Mouse (Mus musculus) heart, postnatal 0 days (tissue): ENCODE data around the gene Snapc1. TPM values are rescaled to one million over a fixed set of nuclear protein-coding genes. Genes with fewer than 3 reads are reported as not detected.

Source experiments
- ATAC-seq: fragments of 200-750 bp; cut with Nextera tagmentation; 2 replicates; pipeline ENCODE4 v1.8.0; 2017; ENCODE audit warnings: low read depth, moderate number of reproducible peaks, moderate library complexity; ENCODE audit not compliant: insufficient read depth
- DNase-seq: peaks from one replicate; pipeline ENCODE4 v3.0.0-alpha.2; 2016; ENCODE audit warnings: low spot score
- H3K27ac ChIP-seq: fragments of 300-500 bp; sonication (generic); 2 replicates; pipeline ENCODE4 v1.5.1; 2014; ENCODE audit warnings: low read depth, mild to moderate bottlenecking
- H3K27me3 ChIP-seq: fragments of 300-500 bp; sonication (generic); 2 replicates; pipeline ENCODE4 v1.6.1; 2014; ENCODE audit warnings: low read length, mixed read lengths; ENCODE audit not compliant: control insufficient read depth, insufficient read depth
- H3K36me3 ChIP-seq: fragments of 300-500 bp; sonication (generic); replicated peaks from 2 replicates; pipeline ENCODE4 v1.6.1; 2014; ENCODE audit warnings: low read length, mixed read lengths; ENCODE audit not compliant: control insufficient read depth, insufficient read depth
- H3K4me1 ChIP-seq: fragments of 300-500 bp; sonication (generic); 2 replicates; pipeline ENCODE4 v1.6.1; 2014; ENCODE audit warnings: antibody characterized with exemption; ENCODE audit not compliant: control insufficient read depth, insufficient read depth
- H3K4me2 ChIP-seq: fragments of 300-500 bp; sonication (generic); 2 replicates; pipeline ENCODE4 v1.6.1; 2014; ENCODE audit warnings: low read depth, mild to moderate bottlenecking, low read length, moderate library complexity
- H3K4me3 ChIP-seq: fragments of 300-500 bp; sonication (generic); 2 replicates; pipeline ENCODE4 v1.5.1; 2014; ENCODE audit warnings: low read depth, low read length
- H3K9ac ChIP-seq: fragments of 300-500 bp; sonication (generic); replicated peaks from 2 replicates; pipeline ENCODE4 v1.6.1; 2014; ENCODE audit warnings: low read depth, low read length, mixed read lengths
- H3K9me3 ChIP-seq: fragments of 300-500 bp; sonication (generic); replicated peaks from 2 replicates; pipeline ENCODE4 v1.6.1; 2016; ENCODE audit warnings: low read length; ENCODE audit not compliant: control insufficient read depth
- CTCF ChIP-seq: IDR thresholded peaks from 2 replicates; pipeline ENCODE4 v1.5.1; 2016; ENCODE audit warnings: antibody characterized with exemption, control low read depth, low read depth
- EP300 ChIP-seq: IDR thresholded peaks from 2 replicates; pipeline ENCODE4 v1.6.1; 2016; ENCODE audit warnings: antibody characterized with exemption, low read depth
- WGBS: fragments of 180-500 bp; shearing (Covaris S2); extraction: QIAGEN DNeasy Blood & Tissue Kit; methylation state at CpG from one replicate; pipeline ENCODE4 v1.1.7; 2014; 5-methylcytosine and 5-hydroxymethylcytosine counted together
- polyA plus RNA-seq: library from polyadenylated mRNA; unstranded; fragments of >200 nt; fragmentation: Nextera tagmentation; extraction: Ambion mirVana; gene quantifications from 2 replicates; pipeline ENCODE4 v1.2.1, GENCODE M21; 2015
- total RNA-seq: library from RNA; depleted of rRNA; stranded (reverse); fragments of >200 nt; gene quantifications from 2 replicates; pipeline ENCODE4 v1.2.3, GENCODE M21; 2014; ENCODE audit warnings: low replicate concordance; rRNA removed

The Snapc1 gene
- 2.1 and 4.1 TPM in 2 replicates for total RNA-seq
- polyA plus RNA-seq = 8.5 and 10.3 TPM in 2 replicates

GRCm38 (mm10) chr12:73964291-73965281, at the start of gene Snapc1:
Snapc1 (plus strand) TSS chr12:73964481.
- peak within 1 kb of the TSS; percentile 70 for H3K9ac ChIP-seq

GRCm38 (mm10) chr12:73918479-73918878, 45.8 kb upstream of the Snapc1 start:
- ATAC-seq = no peak

More at GRCm38 (mm10) chr12:73964291-73965281, at the start of gene Snapc1:
- ATAC-seq (peak; percentile 100), DNase-seq (peak; percentile 95)
- H3K4me3 ChIP-seq = peak within 1 kb of the TSS; percentile 87
- peaks cover 9% of the 10 kb centered on the region; the same call in 1 of the 2 replicates for H3K4me1 ChIP-seq
- H3K27ac ChIP-seq = peak within 1 kb of the TSS; percentile 71
- H3K9me3 ChIP-seq = no peaks in the 10 kb centered on the region
- peak within 1 kb of the TSS; percentile 69 for H3K4me2 ChIP-seq
- under 1% methylated on average over 60 of the region's 60 CpGs for WGBS
- H3K27me3 ChIP-seq = no peaks in the 10 kb centered on the region
- TF ChIP-seq CTCF (no peak), EP300 (no peak)
- peaks cover 20% of the 10 kb centered on the region for H3K36me3 ChIP-seq

GRCm38 (mm10) chr12:73930266-73930665, 34.0 kb upstream of the Snapc1 start:
- Histone ChIP-seq H3K4me3 (no peak overlapping the region), H3K9ac (no peak overlapping the region), H3K27ac (no peak overlapping the region), H3K4me1 (no peaks in the 10 kb centered on the region), H3K36me3 (peaks cover 67% of the 10 kb centered on the region), H3K4me2 (no peak overlapping the region), H3K27me3 (no peaks in the 10 kb centered on the region), H3K9me3 (no peaks in the 10 kb centered on the region)
- TF ChIP-seq CTCF (no peak), EP300 (no peak)
- WGBS = 43% methylated on average over 3 of the region's 3 CpGs
- ATAC-seq = no peak
- DNase-seq = no peak

More at GRCm38 (mm10) chr12:73918479-73918878, 45.8 kb upstream of the Snapc1 start:
- H3K9ac ChIP-seq = no peak overlapping the region
- H3K9me3 ChIP-seq = no peaks in the 10 kb centered on the region
- 0 out of 2 replicates have a peak overlapping the region, but pooled peaks have one; percentile 11 for H3K27ac ChIP-seq
- H3K27me3 ChIP-seq = no peaks in the 10 kb centered on the region
- H3K36me3 ChIP-seq = no peaks in the 10 kb centered on the region
- TF ChIP-seq EP300 = no peak
- no peak for TF ChIP-seq CTCF
- 70% methylated on average over 5 of the region's 5 CpGs for WGBS
- no peak overlapping the region for H3K4me3 ChIP-seq
- no peak for DNase-seq
- peaks cover 20% of the 10 kb centered on the region for H3K4me1 ChIP-seq
- no peak overlapping the region for H3K4me2 ChIP-seq

- DNase-seq (no peak), ATAC-seq (no peak)
- Histone ChIP-seq H3K4me2 (no peak overlapping the region), H3K27me3 (no peaks in the 10 kb centered on the region), H3K9me3 (no peaks in the 10 kb centered on the region), H3K36me3 (peaks cover 73% of the 10 kb centered on the region), H3K27ac (no peak overlapping the region), H3K4me1 (no peaks in the 10 kb centered on the region), H3K4me3 (no peak overlapping the region), H3K9ac (no peak overlapping the region)
- no peak for TF ChIP-seq EP300
- TF ChIP-seq CTCF = peak; percentile 36
- 41% methylated on average over 5 of the region's 5 CpGs for WGBS
Observed at GRCm38 (mm10) chr12:73931274-73931673, 33.0 kb upstream of the Snapc1 start.

- TF ChIP-seq CTCF (no peak), EP300 (no peak)
- Histone ChIP-seq H3K9ac (no peak overlapping the region), H3K4me1 (no peaks in the 10 kb centered on the region), H3K27ac (no peak overlapping the region), H3K9me3 (no peaks in the 10 kb centered on the region), H3K4me2 (no peak overlapping the region), H3K4me3 (no peak overlapping the region), H3K36me3 (peaks cover 82% of the 10 kb centered on the region), H3K27me3 (no peaks in the 10 kb centered on the region)
- DNase-seq (no peak), ATAC-seq (no peak)
- 60% methylated on average over 2 of the region's 2 CpGs for WGBS
Observed at GRCm38 (mm10) chr12:73934528-73934927, 29.8 kb upstream of the Snapc1 start.
